Mouse (Mus musculus) R1 (cell line): ENCODE measurements around the gene Glo1.
"Not testable (repeated sequence)": the region's sequence is repeated elsewhere in the genome, so short reads cannot be mapped to it uniquely, and the experiment has no call there.

Experiments
- DNase-seq: peaks from one replicate; pipeline ENCODE4 v3.0.0-alpha.2; 2018; ENCODE audit warnings: low read depth, low spot score

The Glo1 gene

GRCm38 (mm10) chr17:30626719-30627118, at the start of gene Glo1:
Gene Glo1 (minus strand): TSS chr17:30626871.
- DNase-seq, result not testable (repeated sequence)

DNA sequence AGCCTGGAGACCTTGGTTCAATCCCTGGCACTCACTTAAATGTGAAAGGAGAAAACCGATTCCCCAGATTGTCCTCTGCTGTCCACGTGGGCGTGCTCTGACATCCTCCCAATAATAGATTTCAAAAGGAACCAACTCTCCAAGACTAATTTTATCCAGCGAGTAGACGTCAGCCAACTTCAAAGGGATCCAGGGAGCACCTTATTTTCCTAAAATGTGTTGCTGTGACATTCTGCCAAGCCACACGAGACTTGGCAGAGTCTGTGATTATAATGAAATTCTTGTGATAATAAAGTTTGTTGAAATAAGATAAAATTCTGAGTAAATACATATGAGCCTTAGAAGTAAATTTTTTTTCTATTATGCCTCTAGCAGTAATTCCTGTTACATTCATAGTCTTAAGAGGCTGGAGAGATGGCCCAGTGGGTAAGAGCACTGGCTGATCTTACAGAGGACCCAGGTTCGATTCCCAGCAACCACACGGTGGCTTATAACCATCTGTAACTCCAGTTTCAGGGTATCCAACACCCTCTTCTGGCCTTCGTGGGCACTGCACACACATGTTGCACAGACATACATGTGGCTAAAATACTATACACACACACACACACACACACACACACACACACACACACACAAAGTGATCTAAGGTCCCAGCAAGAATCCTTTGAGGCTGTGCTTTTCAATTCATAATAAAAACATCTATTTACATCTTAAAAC, 48.5 kb upstream of the Glo1 start:
- DNase-seq, result peak; percentile 56

GRCm38 (mm10) chr17:30673023-30673422, 46.4 kb upstream of the Glo1 start:
- DNase-seq, result peak; percentile 64

DNA sequence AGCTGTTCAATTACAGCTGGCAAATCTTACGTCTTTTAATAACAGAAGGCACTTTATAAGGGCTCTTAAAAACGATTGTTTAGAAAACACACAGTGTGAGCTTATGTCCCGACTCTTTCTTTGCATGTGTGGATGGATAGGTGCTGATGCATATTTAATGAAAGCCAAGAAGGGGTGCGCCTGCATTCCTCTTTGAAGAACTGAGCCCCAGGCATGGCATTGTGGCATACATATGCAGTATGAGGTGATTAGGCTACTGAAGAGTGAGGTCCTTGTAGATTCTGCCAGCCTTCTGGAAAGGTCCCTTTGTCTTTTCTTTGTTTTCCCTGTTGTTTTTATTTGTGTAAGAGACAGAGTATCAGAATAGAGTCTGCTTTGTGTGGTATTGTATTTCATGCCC, 45.9 kb upstream of the Glo1 start:
- DNase-seq, result peak; percentile 72

GRCm38 (mm10) chr17:30664856-30665255, 38.2 kb upstream of the Glo1 start:
- DNase-seq, result peak; percentile 66

DNA sequence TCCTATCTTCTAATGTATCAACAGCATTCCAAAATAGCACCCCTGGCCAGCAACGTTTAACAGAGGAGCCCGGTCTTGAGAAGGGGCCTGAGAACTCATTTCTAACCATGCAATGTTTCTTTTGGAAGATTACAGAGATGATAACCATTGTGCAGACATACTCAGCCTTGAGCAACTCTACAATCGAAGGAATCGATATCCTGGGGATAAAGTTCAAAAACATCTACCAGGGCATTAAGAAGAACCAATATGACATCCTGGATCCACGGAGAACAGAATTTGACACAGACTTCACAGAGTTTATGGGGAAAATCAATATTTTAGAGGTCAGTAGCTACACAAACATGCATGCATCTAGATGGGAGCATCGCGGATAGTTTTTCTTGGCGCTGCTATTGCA, 36.5 kb upstream of the Glo1 start:
- no peak for DNase-seq

DNA sequence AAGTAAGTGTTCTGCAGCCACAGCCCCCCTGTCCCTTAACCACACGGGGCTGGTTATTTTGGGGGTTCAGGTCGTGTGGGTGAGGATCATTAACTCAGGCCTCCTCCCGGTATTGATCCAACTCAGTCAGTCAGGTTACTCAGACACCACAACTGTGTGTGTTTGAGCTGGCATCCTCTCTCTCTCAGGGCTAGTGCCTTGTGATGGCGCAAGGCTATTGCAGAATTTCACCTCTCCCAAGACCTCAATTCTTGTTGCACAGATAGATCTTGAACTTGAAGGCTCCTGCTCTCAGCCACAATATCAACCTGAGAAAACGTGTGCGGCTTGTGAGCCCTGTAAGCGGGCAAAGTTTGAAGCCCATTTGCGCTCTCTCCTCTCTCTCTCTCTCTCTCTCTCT, 35.5 kb upstream of the Glo1 start:
- no peak for DNase-seq

DNA sequence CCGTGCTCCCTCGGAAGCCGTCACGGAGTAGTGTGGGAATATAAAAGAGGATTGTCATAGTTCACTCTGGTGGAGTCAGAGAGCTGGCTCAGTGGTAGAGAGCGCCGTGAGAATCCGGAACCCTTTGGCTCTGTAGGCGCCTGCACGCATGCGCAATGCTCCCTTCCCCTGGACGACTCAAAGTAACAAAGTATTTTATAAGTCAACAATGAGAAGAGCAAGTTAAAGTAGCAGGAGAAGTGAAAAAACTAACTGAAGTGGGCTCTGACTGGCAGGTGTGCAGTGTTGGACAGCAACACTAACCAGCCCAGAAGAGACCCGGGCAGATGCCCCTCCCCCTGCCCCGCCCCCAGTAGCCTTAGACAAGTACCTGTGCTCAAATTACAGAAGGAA, 31.5 kb upstream of the Glo1 start:
- peak; percentile 84 for DNase-seq

DNA sequence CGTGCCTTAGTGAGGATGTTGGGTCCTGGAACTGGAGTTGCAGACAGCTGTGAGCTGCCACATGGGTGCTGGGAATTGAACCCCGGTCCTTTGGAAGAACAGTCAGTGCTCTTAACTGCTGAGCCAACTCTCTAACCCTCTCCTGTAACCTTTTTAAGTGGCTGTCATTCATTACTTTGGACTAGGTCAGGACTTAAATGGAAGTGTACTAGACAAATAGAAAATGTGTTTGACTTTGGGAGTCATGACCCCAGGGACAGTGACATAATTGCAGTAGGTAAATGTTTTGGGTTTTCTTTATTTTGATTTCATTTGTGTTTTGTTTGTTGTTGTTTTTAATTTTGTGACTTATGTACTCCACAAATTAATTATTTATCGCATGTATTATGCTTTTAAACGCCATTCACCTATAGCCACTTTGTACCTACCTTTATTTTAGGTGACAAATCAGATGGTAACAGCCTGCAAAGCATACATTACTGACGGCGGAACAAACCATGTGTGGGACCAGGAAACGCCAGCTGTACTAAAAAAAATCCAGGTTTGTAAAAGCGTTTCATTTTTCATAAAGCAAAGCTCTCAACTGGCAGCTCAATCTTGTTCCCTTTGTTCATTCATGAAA, 31.0 kb upstream of the Glo1 start:
- DNase-seq, result no peak

DNA sequence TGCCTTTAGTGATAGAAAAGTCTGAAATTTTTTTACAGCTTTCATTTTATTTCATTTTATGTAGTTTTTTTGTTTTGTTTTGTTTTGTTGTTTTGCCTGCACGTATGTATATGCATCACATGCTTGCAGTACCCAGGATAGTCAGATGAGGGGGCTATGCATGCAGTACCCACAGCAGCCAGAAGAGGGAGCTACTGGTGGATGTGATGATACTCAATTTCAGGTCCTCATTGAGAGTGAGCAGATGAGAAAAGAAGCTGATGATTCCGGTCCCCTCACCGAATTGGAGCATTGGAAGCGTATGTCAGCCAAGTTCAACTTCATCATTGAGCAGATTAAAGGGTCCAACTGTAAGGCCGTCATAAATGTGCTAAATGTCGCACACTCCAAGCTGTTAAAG, 26.3 kb upstream of the Glo1 start:
- DNase-seq, result peak; percentile 88

GRCm38 (mm10) chr17:30648770-30649169, 22.1 kb upstream of the Glo1 start:
- peak; percentile 80 for DNase-seq

DNA sequence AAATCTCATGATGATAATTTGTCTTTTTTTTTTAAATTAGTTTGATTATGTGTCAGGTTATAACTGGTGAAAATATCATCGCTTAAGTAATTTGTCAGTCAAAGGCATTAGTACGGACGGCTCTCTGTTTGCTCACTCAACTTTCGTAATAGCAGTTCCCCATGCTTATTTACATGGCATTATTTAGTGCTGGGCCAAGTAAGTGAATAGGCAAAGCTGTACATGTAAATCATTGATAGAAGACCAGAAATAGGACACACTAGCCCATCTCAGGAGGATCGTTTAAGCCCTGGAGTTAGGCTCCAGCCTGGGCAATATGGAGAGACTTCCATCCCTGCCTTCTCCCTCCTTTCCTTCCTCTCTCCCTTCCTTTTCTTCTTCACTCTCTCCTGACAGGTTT, 14.2 kb upstream of the Glo1 start:
- DNase-seq, result no peak

- peak; percentile 81 for DNase-seq
Observed at GRCm38 (mm10) chr17:30638996-30639395, 12.3 kb upstream of the Glo1 start.

DNA sequence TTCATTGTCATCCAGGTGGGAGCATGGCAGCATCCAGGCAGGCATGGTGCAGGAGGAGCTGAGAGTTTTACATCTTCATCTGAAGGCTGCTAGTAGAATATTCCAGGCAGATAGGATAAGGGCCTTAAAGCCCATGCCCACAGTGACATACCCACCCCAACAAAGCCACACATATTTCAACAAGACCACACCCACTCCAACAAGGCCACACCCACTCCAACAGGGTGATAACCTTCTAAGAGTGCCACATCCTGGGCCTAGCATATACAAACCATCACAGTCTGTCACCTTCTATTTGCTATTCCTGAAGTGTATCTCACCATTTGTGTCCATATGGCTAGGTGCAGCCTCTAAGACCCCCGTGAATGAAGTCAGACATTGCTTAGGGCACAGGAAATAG, 11.0 kb upstream of the Glo1 start:
- no peak for DNase-seq

DNA sequence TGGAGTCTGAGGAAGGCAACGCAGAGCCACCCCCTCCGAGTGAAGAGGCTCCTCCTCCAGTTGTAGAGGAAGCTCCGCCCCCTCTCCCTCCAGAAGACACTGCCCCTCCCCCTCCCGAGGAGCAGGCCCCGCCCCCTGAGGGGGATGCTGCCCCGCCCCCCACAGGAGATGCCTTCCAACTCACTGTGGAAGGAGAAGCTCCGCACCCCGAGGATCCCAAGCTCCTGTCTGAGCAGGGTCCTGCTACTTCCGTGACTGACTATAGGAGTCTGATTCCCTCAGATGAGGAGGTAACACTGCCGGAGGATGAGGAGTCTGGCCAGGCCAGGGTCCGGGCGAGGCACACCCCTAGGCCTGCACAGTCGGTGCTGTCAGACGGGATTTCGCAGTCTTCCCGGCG, 8.7 kb upstream of the Glo1 start:
- peak; percentile 93 for DNase-seq

GRCm38 (mm10) chr17:30624132-30624531, 2.5 kb downstream of the Glo1 start, which contains the start of gene Dnah8:
Gene Dnah8 (plus strand): TSS chr17:30624354.
- not testable (repeated sequence) for DNase-seq

GRCm38 (mm10) chr17:30623200-30623599, 3.5 kb downstream of the Glo1 start:
- no peak for DNase-seq

DNA sequence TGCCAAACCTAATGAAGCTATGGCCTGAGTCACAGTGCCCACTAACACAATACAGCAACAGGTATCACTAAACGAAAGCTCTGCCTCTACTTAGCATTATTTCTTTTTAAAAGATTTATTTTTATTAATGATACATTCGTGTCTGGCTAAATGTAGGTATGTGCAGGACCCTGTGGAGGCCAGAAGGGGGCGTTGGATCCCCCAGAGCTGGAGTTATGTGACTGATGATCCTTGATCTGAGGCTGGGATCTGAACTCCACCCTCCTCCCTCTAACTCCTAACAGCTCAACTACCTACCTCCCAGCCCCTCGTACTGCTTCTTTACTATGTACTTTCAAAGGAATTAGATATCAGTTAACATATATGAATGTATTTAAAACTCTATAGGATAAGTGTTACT, 5.2 kb downstream of the Glo1 start:
- peak; percentile 71 for DNase-seq

GRCm38 (mm10) chr17:30620548-30620947, 6.1 kb downstream of the Glo1 start:
- DNase-seq, result no peak

- DNase-seq, result no peak
Observed at GRCm38 (mm10) chr17:30619153-30619552, 7.5 kb downstream of the Glo1 start.

GRCm38 (mm10) chr17:30618136-30618891, 8.4 kb downstream of the Glo1 start:
- no peak for DNase-seq

DNA sequence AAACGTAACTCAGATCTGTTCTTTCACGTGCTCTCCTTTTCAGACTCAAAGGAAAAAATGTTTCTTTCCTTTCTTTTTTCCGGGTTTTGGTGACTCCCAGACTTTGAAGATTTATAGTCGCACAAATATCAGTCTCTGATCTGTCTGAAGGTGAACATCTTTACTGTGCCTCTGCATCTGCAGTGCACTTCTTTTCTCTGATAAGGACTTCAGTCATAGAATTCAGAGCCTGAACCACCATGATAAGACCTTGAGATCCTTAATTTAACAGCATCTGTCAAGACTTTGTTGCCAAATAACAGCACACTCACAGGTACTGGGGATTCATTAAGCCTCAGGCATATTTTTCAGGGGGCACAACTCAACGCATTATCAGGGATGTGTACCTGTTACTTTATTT, 10.5 kb downstream of the Glo1 start:
- DNase-seq, result no peak

DNA sequence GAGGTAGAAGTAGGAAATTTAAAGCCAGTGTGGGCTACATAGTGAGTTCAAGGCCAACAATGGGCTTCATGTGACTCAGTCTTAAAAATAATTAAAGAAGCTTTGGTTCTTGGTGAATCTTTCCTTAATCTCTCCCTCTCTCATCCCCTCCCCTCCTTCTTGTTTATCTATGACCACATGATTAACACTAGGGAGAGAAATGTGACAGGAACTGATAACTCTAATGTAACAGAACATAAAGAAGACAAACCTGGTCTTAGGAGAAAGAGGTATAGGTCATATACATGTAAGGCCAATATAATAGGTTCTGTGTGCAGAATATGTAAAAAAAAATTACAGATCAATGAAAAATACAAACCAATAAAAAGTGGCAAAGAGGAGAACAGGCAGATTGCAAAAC, 13.3 kb downstream of the Glo1 start:
- no peak for DNase-seq
